ENCODE assay signal across 7 mouse cellular contexts in genomic region chr17:15536457-15536904, GRCm38 (mm10). TPM values are rescaled to one million over a fixed set of nuclear protein-coding genes. Genes with fewer than 3 reads are reported as not detected.
DNase-seq lines count a peak whose midpoint lies in the region; ATAC-seq and TF ChIP-seq lines count a peak whose summit lies in the region.

No protein-coding gene starts in this region.

- H3K36me3 ChIP-seq in embryonic facial prominence, embryonic 14.5 days (ENCODE audit: control insufficient read depth, insufficient read depth, low read length) = no peaks in the 10 kb centered on the region
- no peaks in the 10 kb centered on the region for H3K36me3 ChIP-seq in hindbrain, postnatal 0 days (ENCODE audit: insufficient read depth, low read length)
- H3K36me3 ChIP-seq in macrophage (ENCODE audit: inconsistent target) = no peaks in the 10 kb centered on the region

- peak; percentile 12 for DNase-seq in thymus, postnatal 4 days
- DNase-seq in thymus, postnatal 25 days = no peak
- DNase-seq in embryonic facial prominence, embryonic 14.5 days (ENCODE audit: low spot score) = peak; percentile 15
- peak; percentile 14 for DNase-seq in hindbrain, postnatal 0 days (ENCODE audit: low spot score)
- peak; percentile 45 for DNase-seq in testis, postnatal 10 days (ENCODE audit: low spot score)
- DNase-seq in right cerebral cortex, postnatal 25 days = no peak

- H3K4me2 ChIP-seq in embryonic facial prominence, embryonic 14.5 days (ENCODE audit: low read depth, low read length) = peak overlapping the region; percentile 93
- H3K4me2 ChIP-seq in hindbrain, postnatal 0 days (ENCODE audit: low read depth, low read length) = peak overlapping the region; percentile 98

- ATAC-seq in embryonic facial prominence, embryonic 14.5 days (ENCODE audit: low read depth) = no peak
- ATAC-seq in hindbrain, postnatal 0 days = 0 out of 2 replicates have a peak, but pooled peaks have one; percentile 29

- no peaks in the 10 kb centered on the region for H3K9me3 ChIP-seq in embryonic facial prominence, embryonic 14.5 days (ENCODE audit: control insufficient read depth, low read length)
- H3K9me3 ChIP-seq in hindbrain, postnatal 0 days (ENCODE audit: low read length) = no peaks in the 10 kb centered on the region

- no peaks in the 10 kb centered on the region for H3K79me2 ChIP-seq in macrophage (ENCODE audit: inconsistent target)

- peak overlapping the region; percentile 61 for H3K9ac ChIP-seq in embryonic facial prominence, embryonic 14.5 days (ENCODE audit: low read depth, low read length)
- H3K9ac ChIP-seq in hindbrain, postnatal 0 days (replicated peaks; ENCODE audit: low read length) = peak overlapping the region; percentile 46

- TF ChIP-seq CTCF in hindbrain, postnatal 0 days (IDR thresholded peaks at IDR 0.05; ENCODE audit: low read depth) = no peak

- no peak overlapping the region for H3K27ac ChIP-seq in embryonic facial prominence, embryonic 14.5 days (replicated peaks; ENCODE audit: low read depth, low read length)
- no peak overlapping the region for H3K27ac ChIP-seq in hindbrain, postnatal 0 days
- no peak overlapping the region for H3K27ac ChIP-seq in macrophage

- WGBS in embryonic facial prominence, embryonic 14.5 days = under 1% methylated on average over 33 of the region's 33 CpGs
- under 1% methylated on average over 33 of the region's 33 CpGs for WGBS in hindbrain, postnatal 0 days
- 4% methylated on average over 31 of the region's 33 CpGs for WGBS in macrophage (ENCODE audit: missing documents)

- peaks cover 18% of the 10 kb centered on the region for H3K27me3 ChIP-seq in embryonic facial prominence, embryonic 14.5 days (replicated peaks; ENCODE audit: control insufficient read depth, insufficient read depth, low read length)
- no peaks in the 10 kb centered on the region for H3K27me3 ChIP-seq in hindbrain, postnatal 0 days (ENCODE audit: insufficient read depth, low read length)

- no peaks in the 10 kb centered on the region for H3K4me1 ChIP-seq in embryonic facial prominence, embryonic 14.5 days (ENCODE audit: control insufficient read depth, insufficient read depth, low read length)
- H3K4me1 ChIP-seq in hindbrain, postnatal 0 days (ENCODE audit: insufficient read depth, low read length) = peaks cover 4% of the 10 kb centered on the region; the same call in 1 of the 2 replicates

- H3K4me3 ChIP-seq in embryonic facial prominence, embryonic 14.5 days (ENCODE audit: low read depth, low read length) = peak overlapping the region; percentile 49
- peak overlapping the region; percentile 48 for H3K4me3 ChIP-seq in hindbrain, postnatal 0 days (ENCODE audit: low read length)
- H3K4me3 ChIP-seq in macrophage (ENCODE audit: inconsistent target) = peak overlapping the region; percentile 22

RNA-seq across cellular contexts. Expression of gene Pdcd2, which starts 9.4 kb away (rescaled TPM):
- 39.7 and 41.5 TPM in 2 replicates for polyA plus RNA-seq in embryonic facial prominence, embryonic 14.5 days (2014; fragmentation: Nextera tagmentation; extraction: Ambion mirVana)
- 51.5 and 68.4 TPM in 2 replicates for total RNA-seq in hindbrain, postnatal 0 days (2014; rRNA removed)
- polyA plus RNA-seq in hindbrain, postnatal 0 days (2015; fragmentation: Nextera tagmentation; extraction: Ambion mirVana) = 48.7 and 49.2 TPM in 2 replicates
- total RNA-seq in macrophage (2018; cell fraction: chromatin; rRNA removed) = 10 to 100 TPM in 17 of 26 experiments, 1 to 10 TPM in 9; 1.3 to 60.2 (median 13.1) TPM
- total RNA-seq in macrophage (2018; cell fraction: cytosol; rRNA removed) = 10 to 100 TPM; 13.3 to 27.9 (median 19.9) TPM
- total RNA-seq in macrophage (2018; cell fraction: nucleus; rRNA removed) = 10 to 100 TPM in 18 of 26 experiments, 1 to 10 TPM in 8; 3.0 to 34.6 (median 15.2) TPM
- polyA plus RNA-seq in macrophage (2018) = 21.6 to 26.8 TPM (median 23.6 TPM) in 3 replicates

RNA-seq across cellular contexts. Expression of gene Prdm9, which starts 27.7 kb away (rescaled TPM):
- 0.46 and 1.1 TPM in 2 replicates for polyA plus RNA-seq in embryonic facial prominence, embryonic 14.5 days (2014; fragmentation: Nextera tagmentation; extraction: Ambion mirVana)
- 0.94 and 1.2 TPM in 2 replicates for total RNA-seq in hindbrain, postnatal 0 days (2014; rRNA removed)
- polyA plus RNA-seq in hindbrain, postnatal 0 days (2015; fragmentation: Nextera tagmentation; extraction: Ambion mirVana) = 0.76 and 1.2 TPM in 2 replicates
- total RNA-seq in macrophage (2018; cell fraction: chromatin; rRNA removed) = 10 to 100 TPM; 15.0 to 30.5 (median 23.0) TPM
- total RNA-seq in macrophage (2018; cell fraction: cytosol; rRNA removed) = 1 to 10 TPM; 1.3 to 3.7 (median 2.1) TPM
- total RNA-seq in macrophage (2018; cell fraction: nucleus; rRNA removed) = 10 to 100 TPM in 21 of 26 experiments, 1 to 10 TPM in 5; 5.2 to 26.2 (median 14.0) TPM
- polyA plus RNA-seq in macrophage (2018) = 1.9 to 3.2 TPM (median 3.1 TPM) in 3 replicates

RNA-seq across cellular contexts. Expression of gene Tbp, which starts 36.8 kb away (rescaled TPM):
- 46.6 and 49.3 TPM in 2 replicates for polyA plus RNA-seq in embryonic facial prominence, embryonic 14.5 days (2014; fragmentation: Nextera tagmentation; extraction: Ambion mirVana)
- total RNA-seq in hindbrain, postnatal 0 days (2014; rRNA removed) = 56.3 and 57.4 TPM in 2 replicates
- polyA plus RNA-seq in hindbrain, postnatal 0 days (2015; fragmentation: Nextera tagmentation; extraction: Ambion mirVana) = 40.6 and 42.8 TPM in 2 replicates
- 10 to 100 TPM; 11.9 to 67.2 (median 35.8) TPM for total RNA-seq in macrophage (2018; cell fraction: chromatin; rRNA removed)
- total RNA-seq in macrophage (2018; cell fraction: cytosol; rRNA removed) = 10 to 100 TPM in 22 of 26 experiments, 1 to 10 TPM in 4; 7.6 to 19.4 (median 14.2) TPM
- 10 to 100 TPM in 25 of 26 experiments, 1 to 10 TPM in 1; 9.2 to 63.0 (median 25.2) TPM for total RNA-seq in macrophage (2018; cell fraction: nucleus; rRNA removed)
- polyA plus RNA-seq in macrophage (2018) = 15.5 to 29.0 TPM (median 16.5 TPM) in 3 replicates

RNA-seq across cellular contexts. Expression of gene Psmb1, which starts 36.9 kb away (rescaled TPM):
- 257 and 267 TPM in 2 replicates for polyA plus RNA-seq in embryonic facial prominence, embryonic 14.5 days (2014; fragmentation: Nextera tagmentation; extraction: Ambion mirVana)
- 91.8 and 101 TPM in 2 replicates for total RNA-seq in hindbrain, postnatal 0 days (2014; rRNA removed)
- polyA plus RNA-seq in hindbrain, postnatal 0 days (2015; fragmentation: Nextera tagmentation; extraction: Ambion mirVana) = 273 TPM in 2 replicates
- 10 to 100 TPM; 10.8 to 85.7 (median 49.6) TPM for total RNA-seq in macrophage (2018; cell fraction: chromatin; rRNA removed)
- 100 to 1,000 TPM in 12 of 26 experiments, 10 to 100 TPM in 14; 70.6 to 123 (median 98.5) TPM for total RNA-seq in macrophage (2018; cell fraction: cytosol; rRNA removed)
- 10 to 100 TPM; 13.0 to 60.2 (median 37.1) TPM for total RNA-seq in macrophage (2018; cell fraction: nucleus; rRNA removed)
- polyA plus RNA-seq in macrophage (2018) = 70.7 to 115 TPM (median 101 TPM) in 3 replicates

Comparison
In these comparisons a context has a peak if more than half of its experiments do, and no peak if none do; other contexts are left out.
1. DNase-seq: peak in thymus, postnatal 4 days (single experiment), embryonic facial prominence, embryonic 14.5 days (single experiment), hindbrain, postnatal 0 days (single experiment) and testis, postnatal 10 days (single experiment); none in thymus, postnatal 25 days (single experiment) and right cerebral cortex, postnatal 25 days (single experiment).
2. Peak in every context shown above with its lines, with median percentiles within 50 percentile points of each other: H3K4me3 ChIP-seq.